ENCODE assay signal across 10 mouse cellular contexts in the genomic region with DNA sequence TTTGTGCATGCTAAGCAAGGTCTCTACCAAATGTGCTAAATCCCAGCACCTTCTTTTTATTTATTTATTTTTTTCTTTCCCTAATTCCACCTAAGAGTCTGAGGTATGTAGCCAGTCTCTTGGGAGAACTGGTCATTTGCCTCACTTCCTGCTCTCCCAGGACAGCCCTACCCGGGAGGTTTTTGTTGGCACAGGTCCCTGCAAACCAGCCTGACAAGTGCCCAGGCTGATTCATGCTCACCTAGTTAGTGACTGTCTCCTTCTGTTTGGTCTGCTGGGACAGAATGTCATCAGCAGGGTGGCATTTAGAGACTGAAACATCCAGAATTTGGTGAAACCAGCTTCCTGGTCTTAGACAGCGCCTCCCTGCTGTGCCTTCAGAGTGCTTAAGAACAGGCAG. TPM values are rescaled to one million over a fixed set of nuclear protein-coding genes. Genes with fewer than 3 reads are reported as not detected.
A peak's percentile ranks its signal among the peaks of the same experiment; 100 is the strongest.
DNase-seq lines count a peak whose midpoint lies in the region; ATAC-seq and TF ChIP-seq lines count a peak whose summit lies in the region.
"Had no signal": no experiment of that assay in that cellular context is flagged by ENCODE, and none has a peak within 500 bp of the region (broad histone marks: within the 10 kb centered on the region; RNA-seq: fewer than 3 reads in every experiment).

No protein-coding gene starts in this region.

- TF ChIP-seq CTCF in intestine, postnatal 0 days (IDR thresholded peaks at IDR 0.05; ENCODE audit: low read depth): no peak

- H3K4me2 ChIP-seq in kidney, embryonic 15.5 days: no peak overlapping the region
- no peak overlapping the region for H3K4me2 ChIP-seq in midbrain, embryonic 11.5 days
- H3K4me2 ChIP-seq in intestine, postnatal 0 days (replicated peaks; ENCODE audit: low read depth): no peak overlapping the region
- H3K4me2 ChIP-seq: hindbrain, embryonic 15.5 days; limb, embryonic 13.5 days had no signal

- peaks cover 72% of the 10 kb centered on the region for H3K36me3 ChIP-seq in kidney, embryonic 15.5 days
- H3K36me3 ChIP-seq in midbrain, embryonic 11.5 days (ENCODE audit: control insufficient read depth, insufficient read depth, low read length): peaks cover 7% of the 10 kb centered on the region; the same call in 1 of the 2 replicates
- H3K36me3 ChIP-seq in intestine, postnatal 0 days (ENCODE audit: control insufficient read depth, insufficient read depth): peaks cover 66% of the 10 kb centered on the region

- H3K9ac ChIP-seq in kidney, embryonic 15.5 days: no peak overlapping the region
- no peak overlapping the region for H3K9ac ChIP-seq in midbrain, embryonic 11.5 days (ENCODE audit: low read length)
- H3K9ac ChIP-seq in intestine, postnatal 0 days (ENCODE audit: low read depth, low read length): no peak overlapping the region
- H3K9ac ChIP-seq: hindbrain, embryonic 15.5 days; limb, embryonic 13.5 days had no signal

- H3K27ac ChIP-seq in kidney, embryonic 15.5 days: 0 out of 2 replicates have a peak overlapping the region, but pooled peaks have one; percentile 18
- no peak overlapping the region for H3K27ac ChIP-seq in midbrain, embryonic 11.5 days (ENCODE audit: low read depth, low read length)
- no peak overlapping the region for H3K27ac ChIP-seq in intestine, postnatal 0 days (ENCODE audit: low read depth, low read length)
- H3K27ac ChIP-seq: hindbrain, embryonic 15.5 days; limb, embryonic 13.5 days had no signal

- WGBS in kidney, embryonic 15.5 days: 58% methylated on average over 2 of the region's 2 CpGs
- 82% methylated on average over 2 of the region's 2 CpGs for WGBS in midbrain, embryonic 11.5 days
- 68% methylated on average over 2 of the region's 2 CpGs for WGBS in intestine, postnatal 0 days

- H3K4me1 ChIP-seq in kidney, embryonic 15.5 days: peaks cover 3% of the 10 kb centered on the region; the same call in 1 of the 2 replicates
- no peaks in the 10 kb centered on the region for H3K4me1 ChIP-seq in midbrain, embryonic 11.5 days (ENCODE audit: control insufficient read depth, insufficient read depth, low read length)
- no peaks in the 10 kb centered on the region for H3K4me1 ChIP-seq in intestine, postnatal 0 days (replicated peaks; ENCODE audit: control insufficient read depth, insufficient read depth, low read length)
- H3K4me1 ChIP-seq: hindbrain, embryonic 15.5 days; limb, embryonic 13.5 days had no signal

- no peak overlapping the region for H3K4me3 ChIP-seq in kidney, embryonic 15.5 days (replicated peaks)
- no peak overlapping the region for H3K4me3 ChIP-seq in midbrain, embryonic 11.5 days (ENCODE audit: low read depth, low read length)
- H3K4me3 ChIP-seq in intestine, postnatal 0 days (ENCODE audit: low read depth, low read length): no peak overlapping the region
- H3K4me3 ChIP-seq: hindbrain, embryonic 15.5 days; limb, embryonic 13.5 days had no signal

- ATAC-seq in kidney, embryonic 15.5 days (replicated peaks; ENCODE audit: low FRiP score): no peak
- ATAC-seq in midbrain, embryonic 11.5 days (ENCODE audit: low FRiP score): no peak
- ATAC-seq in intestine, postnatal 0 days: no peak

- H3K9me3 ChIP-seq in kidney, embryonic 15.5 days (replicated peaks): no peaks in the 10 kb centered on the region
- no peaks in the 10 kb centered on the region for H3K9me3 ChIP-seq in midbrain, embryonic 11.5 days (ENCODE audit: control insufficient read depth, low read length)
- H3K9me3 ChIP-seq in intestine, postnatal 0 days (ENCODE audit: control insufficient read depth): no peaks in the 10 kb centered on the region
- H3K9me3 ChIP-seq: hindbrain, embryonic 15.5 days; limb, embryonic 13.5 days had no signal

- peak; percentile 23 for DNase-seq in testis, postnatal 14 days (ENCODE audit: low spot score)
- DNase-seq in testis, postnatal 10 days (ENCODE audit: low spot score): no peak
- peak; percentile 61 for DNase-seq in cerebellum, adult 11 months
- DNase-seq in urinary bladder, postnatal 25 days (ENCODE audit: low spot score): peak; percentile 73
- no peak for DNase-seq in midbrain, embryonic 11.5 days (ENCODE audit: low spot score, missing footprints)
- no peak for DNase-seq in layer of hippocampus, postnatal 36 days

- no peaks in the 10 kb centered on the region for H3K27me3 ChIP-seq in kidney, embryonic 15.5 days
- H3K27me3 ChIP-seq in midbrain, embryonic 11.5 days (ENCODE audit: control insufficient read depth, insufficient read depth, low read length): no peaks in the 10 kb centered on the region
- no peaks in the 10 kb centered on the region for H3K27me3 ChIP-seq in intestine, postnatal 0 days (replicated peaks; ENCODE audit: control insufficient read depth, insufficient read depth, low read length)
- H3K27me3 ChIP-seq: hindbrain, embryonic 15.5 days; limb, embryonic 13.5 days had no signal

RNA-seq across cellular contexts. Expression of gene Arhgef18, which starts 37.2 kb away (rescaled TPM):
- polyA plus RNA-seq in kidney, embryonic 15.5 days (2015; fragmentation: Nextera tagmentation; extraction: Ambion mirVana): 10.9 and 11.2 TPM in 2 replicates
- polyA plus RNA-seq in midbrain, embryonic 11.5 days (2014; fragmentation: Nextera tagmentation; extraction: Ambion mirVana): 9.7 and 10.1 TPM in 2 replicates
- 10 to 100 TPM; 46.0 to 50.5 TPM for total RNA-seq in layer of hippocampus, postnatal 36 days (2021)
- 4.5 and 5.7 TPM in 2 replicates for polyA plus RNA-seq in intestine, postnatal 0 days (2015; fragmentation: Nextera tagmentation; extraction: Ambion mirVana)

RNA-seq across cellular contexts. Expression of gene Pex11g, which starts 37.5 kb away (rescaled TPM):
- polyA plus RNA-seq in kidney, embryonic 15.5 days (2015; fragmentation: Nextera tagmentation; extraction: Ambion mirVana): 6.2 and 7.5 TPM in 2 replicates
- 1.8 and 2.8 TPM in 2 replicates for polyA plus RNA-seq in midbrain, embryonic 11.5 days (2014; fragmentation: Nextera tagmentation; extraction: Ambion mirVana)
- 1 to 10 TPM in 1 of 2 experiments, under 1 TPM in 1; 0.94 to 1.4 TPM for total RNA-seq in layer of hippocampus, postnatal 36 days (2021)
- 14.3 and 14.9 TPM in 2 replicates for polyA plus RNA-seq in intestine, postnatal 0 days (2015; fragmentation: Nextera tagmentation; extraction: Ambion mirVana)

RNA-seq across cellular contexts. Expression of gene Tex45, which starts 40.7 kb away (rescaled TPM):
- polyA plus RNA-seq in kidney, embryonic 15.5 days (2015; fragmentation: Nextera tagmentation; extraction: Ambion mirVana): not detected in 2 replicates
- polyA plus RNA-seq in midbrain, embryonic 11.5 days (2014; fragmentation: Nextera tagmentation; extraction: Ambion mirVana): 0.23 TPM in 1 of 2 replicates, not detected in the other
- total RNA-seq in layer of hippocampus, postnatal 36 days (2021): under 1 TPM; 0.45 to 0.58 TPM
- not detected in 2 replicates for polyA plus RNA-seq in intestine, postnatal 0 days (2015; fragmentation: Nextera tagmentation; extraction: Ambion mirVana)
- polyA plus RNA-seq: limb, embryonic 13.5 days had no signal

Comparison
In these comparisons a context has a peak if more than half of its experiments do, and no peak if none do; other contexts are left out.
1. DNase-seq: peak in testis, postnatal 14 days (single experiment), cerebellum, adult 11 months (single experiment) and urinary bladder, postnatal 25 days (single experiment); none in testis, postnatal 10 days (single experiment), midbrain, embryonic 11.5 days (single experiment) and layer of hippocampus, postnatal 36 days (0 of 2).